Mouse (Mus musculus) neutrophil, adult 5-6 weeks (primary cell): ENCODE measurements around the gene Ldah. TPM values are rescaled to one million over a fixed set of nuclear protein-coding genes. Genes with fewer than 3 reads are reported as not detected.

Experiments used
- ATAC-seq: fragments of 151-379, 151-347 bp; 2 replicates; pipeline ENCODE4 v1.8.0; 2017; ENCODE audit warnings: mild to moderate bottlenecking, moderate TSS enrichment; ENCODE audit not compliant: insufficient number of reproducible peaks, poor library complexity, low FRiP score, severe bottlenecking; ENCODE audit errors: extremely low read depth
- total RNA-seq: library from RNA; stranded (forward); fragments of 200-1000 nt; gene quantifications from 2 replicates; pipeline ENCODE4 v1.2.3, GENCODE M21; 2017

Gene Ldah
- total RNA-seq, 1 experiment from 2014 or later, result 30.8 TPM

GRCm38 (mm10) chr12:8334261-8334660, 126.4 kb downstream of the Ldah start:
- no peak for ATAC-seq

Other genes starting within 250 kb of the Ldah start
- gene Apob, start 230.5 kb upstream of the Ldah start, total RNA-seq, result not detected in 2 replicates
- gene Gdf7, start 93.8 kb downstream of the Ldah start, total RNA-seq, result not detected in 2 replicates
- 3.7 and 5.5 TPM in 2 replicates for gene Hs1bp3, start 105.3 kb downstream of the Ldah start, total RNA-seq